Mouse (Mus musculus) lung, adult 10 weeks (tissue): ENCODE data around the gene Papss2. TPM values are rescaled to one million over a fixed set of nuclear protein-coding genes. Genes with fewer than 3 reads are reported as not detected.

Source experiments
- polyA plus RNA-seq: library from polyadenylated mRNA; stranded (reverse); fragments of 350-450 nt; fragmentation: Illumina TruSeq; extraction: RNeasy Lipid Tissue Mini Kit (QIAGEN cat#74804); gene quantifications from one replicate; pipeline ENCODE4 v1.2.3, GENCODE M21; 2014; ENCODE audit warnings: low read depth, low replicate concordance; ENCODE audit not compliant: insufficient read depth

Gene Papss2
- 7.9 TPM for polyA plus RNA-seq

GRCm38 (mm10) chr19:32595506-32596286 lies at the start of gene Papss2:
Papss2 (plus strand) TSS chr19:32595790.

Other genes starting within 250 kb of the Papss2 start
- gene Sgms1, start 206.1 kb upstream of the Papss2 start, polyA plus RNA-seq, result 39.9 TPM
- 79.8 TPM for gene Rpl9-ps6, start 129.2 kb upstream of the Papss2 start, polyA plus RNA-seq
- gene Minpp1, start 110.0 kb upstream of the Papss2 start, polyA plus RNA-seq, result 15.7 TPM
- gene Atad1, start 144.0 kb downstream of the Papss2 start, polyA plus RNA-seq, result 35.9 TPM
- 21.1 TPM for gene Pten, start 161.7 kb downstream of the Papss2 start, polyA plus RNA-seq